Mouse (Mus musculus): ENCODE measurements at regions not wholly inside any gene's neighbourhood (a gene's known extent, or its start where the extent isn't known, plus 50 kb on each side); places are given as distances from the start of the nearest gene placed in this dataset.
"Not testable (repeated sequence)": the region's sequence is repeated elsewhere in the genome, so short reads cannot be mapped to it uniquely, and the experiment has no call there.

GRCm38 (mm10) chr9:33091664-33092063, 455.6 kb downstream of the Ets1 start:
- no peak overlapping the region for H3K4me2 ChIP-seq (ENCODE audit: low read depth, low read length)
- H3K27me3 ChIP-seq (ENCODE audit: insufficient read depth, low read length), result no peaks in the 10 kb centered on the region
- ATAC-seq, result no peak
- no peak for DNase-seq
- no peaks in the 10 kb centered on the region for H3K36me3 ChIP-seq (replicated peaks; ENCODE audit: insufficient read depth, low read length)
- H3K27ac ChIP-seq (ENCODE audit: low read depth), result no peak overlapping the region
- H3K4me1 ChIP-seq (ENCODE audit: insufficient read depth), result no peaks in the 10 kb centered on the region
- no peak overlapping the region for H3K4me3 ChIP-seq (ENCODE audit: low read depth, low read length)
- no peak for TF ChIP-seq CTCF (IDR thresholded peaks at IDR 0.05; ENCODE audit: low read depth)
- 62% methylated on average over 3 of the region's 3 CpGs for WGBS (ENCODE audit: insufficient replicate concordance)
- no peaks in the 10 kb centered on the region for H3K9me3 ChIP-seq (ENCODE audit: low read length)
- no peak overlapping the region for H3K9ac ChIP-seq (replicated peaks)

DNA sequence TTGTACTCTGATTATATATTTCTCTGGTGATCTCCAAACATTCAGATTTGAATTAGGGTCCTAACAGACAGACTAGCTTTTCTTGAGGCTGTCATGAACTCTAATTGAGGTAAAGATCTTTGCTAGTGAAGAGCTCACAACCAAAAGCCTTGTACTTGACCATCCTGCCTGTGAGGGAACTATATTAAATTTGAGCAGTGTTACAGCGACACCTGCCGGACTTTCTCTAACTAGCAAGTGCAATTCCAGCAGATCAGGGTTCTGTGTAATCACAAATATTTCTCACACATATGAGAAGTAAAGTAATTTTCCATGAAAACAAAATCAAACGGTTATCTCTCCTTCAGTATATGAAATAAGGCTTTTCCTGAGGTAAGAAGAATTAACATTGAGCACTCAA, 459.6 kb downstream of the Ets1 start:
- DNase-seq (peak; percentile 74), ATAC-seq (no peak)
- WGBS (ENCODE audit: insufficient replicate concordance), result 2% methylated on average over 3 of the region's 3 CpGs

GRCm38 (mm10) chr9:33101206-33101605, 465.2 kb downstream of the Ets1 start:
- no peak overlapping the region for H3K4me3 ChIP-seq (ENCODE audit: low read depth, low read length)
- H3K27me3 ChIP-seq (ENCODE audit: insufficient read depth, low read length), result no peaks in the 10 kb centered on the region
- no peak overlapping the region for H3K27ac ChIP-seq (ENCODE audit: low read depth)
- no peak overlapping the region for H3K4me2 ChIP-seq (ENCODE audit: low read depth, low read length)
- no peaks in the 10 kb centered on the region for H3K36me3 ChIP-seq (replicated peaks; ENCODE audit: insufficient read depth, low read length)
- 50% methylated on average over 3 of the region's 3 CpGs for WGBS (ENCODE audit: insufficient replicate concordance)
- DNase-seq (no peak), ATAC-seq (no peak)
- TF ChIP-seq EP300 (IDR thresholded peaks at IDR 0.05; ENCODE audit: low read depth), result peak; percentile 48
- no peak for TF ChIP-seq CTCF (IDR thresholded peaks at IDR 0.05; ENCODE audit: low read depth)
- no peaks in the 10 kb centered on the region for H3K9me3 ChIP-seq (ENCODE audit: low read length)
- H3K4me1 ChIP-seq (ENCODE audit: insufficient read depth), result no peaks in the 10 kb centered on the region
- H3K9ac ChIP-seq (replicated peaks), result no peak overlapping the region

More for the DNA sequence above, 459.6 kb downstream of the Ets1 start:
- Histone ChIP-seq H3K4me1 (ENCODE audit: insufficient read depth) (no peaks in the 10 kb centered on the region), H3K9ac (replicated peaks) (no peak overlapping the region), H3K4me3 (ENCODE audit: low read depth, low read length) (no peak overlapping the region), H3K36me3 (replicated peaks; ENCODE audit: insufficient read depth, low read length) (no peaks in the 10 kb centered on the region), H3K4me2 (ENCODE audit: low read depth, low read length) (no peak overlapping the region), H3K27me3 (ENCODE audit: insufficient read depth, low read length) (no peaks in the 10 kb centered on the region), H3K27ac (ENCODE audit: low read depth) (no peak overlapping the region), H3K9me3 (ENCODE audit: low read length) (no peaks in the 10 kb centered on the region)
- TF ChIP-seq EP300 (IDR thresholded peaks at IDR 0.05; ENCODE audit: low read depth) (no peak), CTCF (IDR thresholded peaks at IDR 0.05; ENCODE audit: low read depth) (peak; percentile 80)

- DNase-seq, result no peak
- no peak for ATAC-seq
- no peak overlapping the region for H3K4me3 ChIP-seq (ENCODE audit: low read depth, low read length)
- no peaks in the 10 kb centered on the region for H3K4me1 ChIP-seq (ENCODE audit: insufficient read depth)
- no peak overlapping the region for H3K9ac ChIP-seq (replicated peaks)
- no peak for TF ChIP-seq CTCF (IDR thresholded peaks at IDR 0.05; ENCODE audit: low read depth)
- no peak for TF ChIP-seq EP300 (IDR thresholded peaks at IDR 0.05; ENCODE audit: low read depth)
- H3K9me3 ChIP-seq (ENCODE audit: low read length), result no peaks in the 10 kb centered on the region
- no peak overlapping the region for H3K4me2 ChIP-seq (ENCODE audit: low read depth, low read length)
- H3K27ac ChIP-seq (ENCODE audit: low read depth), result no peak overlapping the region
- H3K27me3 ChIP-seq (ENCODE audit: insufficient read depth, low read length), result no peaks in the 10 kb centered on the region
- H3K36me3 ChIP-seq (replicated peaks; ENCODE audit: insufficient read depth, low read length), result no peaks in the 10 kb centered on the region
- 56% methylated on average over 3 of the region's 3 CpGs for WGBS (ENCODE audit: insufficient replicate concordance)
Observed at GRCm38 (mm10) chr9:33104623-33105074, 468.6 kb downstream of the Ets1 start.

DNA sequence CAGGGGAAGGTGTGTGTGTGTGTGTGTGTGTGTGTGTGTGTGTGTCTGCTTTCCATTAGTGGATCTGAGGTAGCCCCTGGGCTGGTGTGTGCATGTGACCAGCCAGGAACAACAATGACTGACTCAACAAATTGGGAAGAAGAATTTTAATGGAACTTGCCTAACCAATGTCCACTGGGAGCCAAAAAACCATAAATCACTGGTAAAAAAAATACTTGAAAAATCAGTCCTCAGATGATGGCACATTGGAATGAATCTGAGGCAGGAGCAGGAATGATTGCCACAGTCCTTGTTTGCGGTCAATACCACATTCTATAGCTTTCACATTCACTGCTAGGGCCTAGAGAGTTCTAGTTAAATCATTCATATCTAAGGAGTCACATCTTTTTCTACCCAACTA, 487.8 kb downstream of the Ets1 start:
- Histone ChIP-seq H3K9me3 (ENCODE audit: low read length) (no peaks in the 10 kb centered on the region), H3K4me3 (ENCODE audit: low read depth, low read length) (no peak overlapping the region), H3K4me2 (ENCODE audit: low read depth, low read length) (no peak overlapping the region), H3K27me3 (ENCODE audit: insufficient read depth, low read length) (no peaks in the 10 kb centered on the region), H3K9ac (replicated peaks) (no peak overlapping the region), H3K4me1 (ENCODE audit: insufficient read depth) (no peaks in the 10 kb centered on the region), H3K27ac (ENCODE audit: low read depth) (no peak overlapping the region), H3K36me3 (replicated peaks; ENCODE audit: insufficient read depth, low read length) (no peaks in the 10 kb centered on the region)
- TF ChIP-seq CTCF (IDR thresholded peaks at IDR 0.05; ENCODE audit: low read depth) (no peak), EP300 (IDR thresholded peaks at IDR 0.05; ENCODE audit: low read depth) (no peak)
- WGBS (ENCODE audit: insufficient replicate concordance), result 78% methylated on average over 1 of the region's 1 CpGs
- ATAC-seq (no peak), DNase-seq (no peak)

- H3K4me2 ChIP-seq (ENCODE audit: low read depth, low read length), result no peak overlapping the region
- 64% methylated on average over 1 of the region's 1 CpGs for WGBS (ENCODE audit: insufficient replicate concordance)
- DNase-seq (no peak), ATAC-seq (no peak)
- no peak overlapping the region for H3K27ac ChIP-seq (ENCODE audit: low read depth)
- H3K4me1 ChIP-seq (ENCODE audit: insufficient read depth), result no peaks in the 10 kb centered on the region
- H3K36me3 ChIP-seq (replicated peaks; ENCODE audit: insufficient read depth, low read length), result no peaks in the 10 kb centered on the region
- no peak for TF ChIP-seq EP300 (IDR thresholded peaks at IDR 0.05; ENCODE audit: low read depth)
- TF ChIP-seq CTCF (IDR thresholded peaks at IDR 0.05; ENCODE audit: low read depth), result no peak
- H3K9me3 ChIP-seq (ENCODE audit: low read length), result no peaks in the 10 kb centered on the region
- no peaks in the 10 kb centered on the region for H3K27me3 ChIP-seq (ENCODE audit: insufficient read depth, low read length)
- no peak overlapping the region for H3K4me3 ChIP-seq (ENCODE audit: low read depth, low read length)
- H3K9ac ChIP-seq (replicated peaks), result no peak overlapping the region
Observed at GRCm38 (mm10) chr9:33152186-33152585, 516.2 kb downstream of the Ets1 start.

- no peak overlapping the region for H3K9ac ChIP-seq (replicated peaks)
- H3K9me3 ChIP-seq (ENCODE audit: low read length), result no peaks in the 10 kb centered on the region
- ATAC-seq (no peak), DNase-seq (no peak)
- H3K27me3 ChIP-seq (ENCODE audit: insufficient read depth, low read length), result no peaks in the 10 kb centered on the region
- H3K27ac ChIP-seq (ENCODE audit: low read depth), result no peak overlapping the region
- no peaks in the 10 kb centered on the region for H3K36me3 ChIP-seq (replicated peaks; ENCODE audit: insufficient read depth, low read length)
- WGBS (ENCODE audit: insufficient replicate concordance), result 68% methylated on average over 6 of the region's 6 CpGs
- no peak overlapping the region for H3K4me3 ChIP-seq (ENCODE audit: low read depth, low read length)
- no peak overlapping the region for H3K4me2 ChIP-seq (ENCODE audit: low read depth, low read length)
- H3K4me1 ChIP-seq (ENCODE audit: insufficient read depth), result no peaks in the 10 kb centered on the region
- no peak for TF ChIP-seq CTCF (IDR thresholded peaks at IDR 0.05; ENCODE audit: low read depth)
- no peak for TF ChIP-seq EP300 (IDR thresholded peaks at IDR 0.05; ENCODE audit: low read depth)
Observed at GRCm38 (mm10) chr9:33168159-33168558, 532.1 kb downstream of the Ets1 start.

DNA sequence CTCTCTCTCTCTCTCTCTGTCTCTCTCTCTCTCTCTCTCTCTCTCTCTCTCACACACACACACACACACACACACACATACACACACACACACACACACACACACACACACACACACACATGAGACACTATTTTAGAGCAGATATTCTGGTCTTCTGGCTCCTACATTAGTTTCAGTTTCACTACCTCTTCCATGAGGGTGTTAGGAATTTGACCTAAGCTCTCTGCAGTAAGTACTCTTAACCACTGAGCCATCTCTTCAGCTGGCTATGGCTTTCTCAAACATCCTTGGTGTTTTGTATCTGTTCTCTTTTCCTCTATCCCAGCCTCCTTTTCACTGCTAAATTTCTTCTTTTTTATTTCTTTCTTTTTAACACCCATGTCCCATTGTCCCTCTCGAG, 533.1 kb downstream of the Ets1 start:
- H3K9ac ChIP-seq (replicated peaks); H3K27me3 ChIP-seq (ENCODE audit: insufficient read depth, low read length); H3K4me2 ChIP-seq (ENCODE audit: low read depth, low read length); H3K4me3 ChIP-seq (ENCODE audit: low read depth, low read length); ATAC-seq; H3K36me3 ChIP-seq (replicated peaks; ENCODE audit: insufficient read depth, low read length); DNase-seq; H3K27ac ChIP-seq (ENCODE audit: low read depth); H3K4me1 ChIP-seq (ENCODE audit: insufficient read depth); H3K9me3 ChIP-seq (ENCODE audit: low read length): not testable (repeated sequence)
- 71% methylated on average over 1 of the region's 1 CpGs for WGBS (ENCODE audit: insufficient replicate concordance)

All from liver, postnatal 0 days (tissue).